Mouse (Mus musculus) liver, adult (tissue): ENCODE results near the gene Ift22.

Experiments used
- GATA4 ChIP-seq: IDR thresholded peaks from 2 replicates; pipeline ENCODE4 v1.6.1; 2014; ENCODE audit warnings: mild to moderate bottlenecking, low read length; ENCODE audit not compliant: insufficient replicate concordance

Gene Ift22

DNA sequence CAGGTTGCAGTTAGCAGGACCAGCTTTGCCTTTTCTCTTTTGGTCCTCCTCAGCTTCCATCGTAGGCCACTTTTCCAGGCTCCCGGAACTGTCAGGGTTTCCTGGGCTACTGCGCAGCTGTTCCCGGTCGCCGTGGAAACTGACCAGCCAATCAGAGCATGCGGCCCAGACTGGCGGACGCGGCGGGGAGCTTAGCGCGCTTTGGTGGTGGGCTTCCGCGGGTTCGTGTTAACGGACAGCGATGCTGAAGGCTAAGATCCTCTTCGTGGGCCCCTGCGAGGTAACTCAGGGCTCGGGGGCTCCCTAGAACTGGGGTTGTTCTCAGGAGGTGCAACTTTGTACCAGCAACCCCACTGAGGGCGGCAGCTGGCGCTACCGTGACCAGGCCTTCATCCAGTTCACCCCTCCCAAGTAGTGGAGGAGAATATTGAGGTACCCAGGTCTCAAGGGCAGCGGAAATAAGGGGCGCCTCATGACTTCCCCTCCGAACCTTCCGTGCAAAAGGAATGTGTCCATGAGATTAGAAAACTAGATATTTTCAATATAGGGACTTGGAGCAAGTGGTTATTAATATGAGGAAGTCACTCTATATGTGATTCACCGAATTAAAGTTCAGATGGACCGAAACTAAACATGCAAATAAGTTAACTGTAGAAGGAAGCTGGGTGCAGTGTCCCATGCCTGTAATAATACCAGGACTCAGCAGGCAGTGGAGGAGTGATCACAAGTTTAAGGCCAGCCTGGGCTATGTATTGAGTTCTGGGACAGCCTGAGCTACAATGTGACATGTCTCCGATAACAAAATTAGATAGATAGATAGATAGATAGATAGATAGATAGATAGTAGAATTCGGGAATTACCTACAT is at the start of gene Ift22:
TSS of gene Ift22 (plus strand) at position 160 of the 867 bp plus-strand sequence.
- no peak for TF ChIP-seq GATA4

DNA sequence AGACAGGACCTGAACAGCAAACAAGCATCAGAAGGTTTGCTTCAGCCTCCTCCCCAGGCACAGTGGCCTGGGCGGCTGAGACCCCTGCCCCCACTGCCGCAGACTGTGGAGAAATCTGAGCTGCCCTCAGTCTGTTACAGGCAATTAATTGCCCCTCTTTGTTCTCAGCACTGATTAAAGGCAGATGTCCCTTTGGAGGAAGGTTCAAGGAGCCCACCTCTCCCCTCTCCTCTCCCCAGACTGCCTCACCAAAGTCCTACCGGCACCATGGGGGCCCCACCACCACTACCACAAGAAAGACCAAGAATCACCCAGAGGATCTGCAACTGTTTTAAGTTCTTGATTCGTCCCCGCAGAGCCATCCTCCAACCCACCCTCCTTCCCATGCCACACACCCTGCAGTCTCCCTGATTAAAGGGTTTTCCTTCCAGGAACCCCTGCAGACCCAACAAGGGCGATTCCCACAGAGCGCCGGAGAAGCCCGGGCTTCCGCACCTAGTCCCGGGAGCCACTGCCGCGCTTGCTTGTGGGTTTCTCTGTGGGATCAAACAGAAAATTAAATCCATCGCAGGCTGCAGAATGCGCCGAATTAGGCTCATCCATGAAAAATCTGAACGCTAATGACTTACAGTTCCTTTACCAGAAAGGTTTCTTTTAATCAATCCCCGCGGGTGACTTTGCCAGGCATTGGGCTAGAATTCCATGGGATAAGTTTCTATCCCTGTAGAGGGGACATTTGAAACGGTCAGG is 46.6 kb upstream of the Ift22 start:
- no peak for TF ChIP-seq GATA4

GRCm38 (mm10) chr5:136862806-136863205 is 45.1 kb upstream of the Ift22 start:
- no peak for TF ChIP-seq GATA4

- no peak for TF ChIP-seq GATA4
These were observed 44.7 kb upstream of the Ift22 start for GRCm38 (mm10) chr5:136863276-136863675.

DNA sequence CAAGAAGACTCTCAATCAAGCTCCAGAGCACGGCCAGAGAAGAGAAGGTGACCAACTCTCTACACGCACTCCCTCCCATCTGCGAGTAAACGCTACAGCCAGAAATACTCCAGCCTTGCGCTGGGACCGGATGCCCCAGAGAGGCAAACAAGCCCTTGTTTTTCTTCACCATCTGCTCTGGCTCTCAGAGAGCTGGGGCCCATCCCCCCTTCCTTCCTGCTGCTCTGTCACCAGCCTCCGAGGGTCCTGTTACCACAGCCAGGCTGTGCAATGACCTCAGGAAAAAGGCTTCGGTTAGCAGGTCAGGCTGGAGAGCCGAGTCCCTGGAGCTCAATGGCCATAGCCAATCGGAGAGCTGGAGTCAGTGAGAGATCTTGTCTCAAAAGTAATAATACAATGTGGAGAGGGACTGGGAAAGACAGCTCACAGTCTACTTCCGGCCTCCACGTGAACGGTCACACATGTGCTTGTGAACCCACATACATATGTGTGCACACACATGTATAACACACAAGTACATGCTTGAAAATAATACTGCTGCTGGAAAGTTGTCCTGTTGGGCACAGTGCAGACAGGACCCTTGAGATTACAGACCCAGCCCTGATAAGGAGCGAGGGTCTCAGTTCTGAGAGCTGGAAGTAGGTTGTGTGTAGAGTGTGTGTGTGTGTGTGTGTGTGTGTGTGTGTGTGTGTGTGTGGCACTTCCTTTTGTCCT is 43.8 kb upstream of the Ift22 start:
- no peak for TF ChIP-seq GATA4

GRCm38 (mm10) chr5:136867706-136868105 is 40.2 kb upstream of the Ift22 start:
- TF ChIP-seq GATA4 = no peak

DNA sequence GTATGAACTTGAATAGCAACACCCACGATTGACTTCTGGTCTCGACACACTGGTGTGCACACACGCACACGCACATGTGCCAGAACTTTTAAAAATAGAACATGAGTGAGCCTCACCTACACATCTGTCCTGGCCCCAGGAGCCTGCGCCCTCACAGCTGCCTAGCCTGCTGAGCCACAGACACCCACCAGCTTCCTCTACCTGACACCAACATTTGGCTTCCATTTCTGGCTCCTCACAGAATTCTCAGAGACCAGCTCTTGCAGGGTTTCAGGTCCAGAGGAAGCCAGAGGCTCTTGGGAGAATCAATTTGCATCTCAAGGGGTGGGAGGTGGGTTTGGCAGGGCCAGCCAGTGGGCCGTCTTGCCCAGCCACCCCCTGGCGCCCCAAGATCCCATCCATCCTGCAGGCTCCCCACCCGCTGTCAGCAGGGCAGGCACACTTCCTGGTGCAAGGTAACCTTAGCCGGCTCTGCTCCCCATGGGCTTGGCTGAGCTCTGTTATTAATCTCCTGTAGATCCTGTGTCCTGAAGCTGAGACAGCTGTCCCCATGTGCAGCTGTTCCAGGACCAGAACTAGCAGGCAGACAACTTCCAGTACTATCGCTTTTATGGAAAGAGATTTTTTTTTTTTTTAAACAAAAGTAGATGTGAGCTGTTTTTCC is 38.4 kb upstream of the Ift22 start:
- TF ChIP-seq GATA4 = no peak

GRCm38 (mm10) chr5:136872417-136872816 is 35.5 kb upstream of the Ift22 start:
- TF ChIP-seq GATA4 = no peak

DNA sequence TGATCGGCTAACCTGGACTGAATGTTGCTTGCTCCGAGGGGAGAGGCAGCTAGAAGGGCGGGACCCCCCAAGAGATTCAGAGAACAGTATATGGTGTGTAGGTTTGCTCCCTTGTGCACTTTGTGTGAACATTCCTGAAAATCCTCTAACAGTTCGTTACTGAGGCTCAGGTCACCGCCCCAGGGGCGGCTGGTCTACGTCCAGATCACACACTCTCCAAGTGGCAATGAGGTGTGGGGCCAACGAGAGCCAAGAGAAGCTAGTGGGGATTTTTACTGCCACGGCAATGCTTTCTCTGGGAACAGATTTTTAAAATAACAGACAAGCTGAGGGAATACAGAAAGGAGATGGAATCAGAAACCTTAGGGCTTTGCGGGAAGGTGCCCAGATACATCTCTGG is 33.7 kb upstream of the Ift22 start:
- no peak for TF ChIP-seq GATA4

DNA sequence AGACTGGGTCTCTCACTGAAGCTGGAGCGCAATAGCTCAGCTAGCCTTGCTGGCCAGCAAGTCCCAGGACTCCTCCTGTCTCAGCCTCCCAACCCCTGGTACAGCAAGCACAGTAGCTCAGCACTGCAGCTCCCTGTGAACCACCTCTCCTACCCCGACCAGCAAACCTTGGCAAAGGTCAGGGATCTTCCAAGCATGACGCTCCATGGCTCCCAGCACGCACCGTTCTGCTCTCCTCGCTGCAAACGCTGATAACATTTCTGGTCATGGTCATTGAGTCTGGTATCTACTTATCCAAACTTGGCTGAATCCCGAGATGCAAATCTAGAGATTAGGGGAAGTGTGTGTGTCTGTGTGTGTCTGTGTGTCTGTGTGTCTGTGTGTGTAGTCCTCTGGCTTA is 27.8 kb upstream of the Ift22 start:
- no peak for TF ChIP-seq GATA4

- no peak for TF ChIP-seq GATA4
These were observed 26.5 kb upstream of the Ift22 start for GRCm38 (mm10) chr5:136881380-136882009.

GRCm38 (mm10) chr5:136882055-136882787 is 25.7 kb upstream of the Ift22 start:
- TF ChIP-seq GATA4 = no peak

- TF ChIP-seq GATA4 = no peak
These were observed 25.0 kb upstream of the Ift22 start, which contains the start of gene Col26a1 for GRCm38 (mm10) chr5:136882788-136883439. Gene Col26a1 (minus strand): TSS chr5:136883209.
